Mouse (Mus musculus) CH12.LX (cell line): Measurements from ENCODE around the gene Ctnnbip1. TPM values are rescaled to one million over a fixed set of nuclear protein-coding genes. Genes with fewer than 3 reads are reported as not detected.

Experiments
- DNase-seq: peaks from one replicate; pipeline ENCODE4 v3.0.0-alpha.2; 2013; ENCODE audit errors: extremely low read depth
- H3K27ac ChIP-seq: 2 replicates; pipeline ENCODE4 v1.5.1; 2012; ENCODE audit warnings: low read depth, mild to moderate bottlenecking, control low read depth, moderate library complexity; ENCODE audit not compliant: insufficient read depth
- H3K27me3 ChIP-seq: replicated peaks from 2 replicates; pipeline ENCODE3; 2012; ENCODE audit warnings: inconsistent platforms
- H3K36me3 ChIP-seq, 2 experiments: replicated peaks in 1 of 2; 2 replicates each; pipeline versions ENCODE3 to v1.6.1; 2012; ENCODE audit warnings: inconsistent platforms in 1 of 2, low read length in 1 of 2, mild to moderate bottlenecking in 1 of 2, mixed read lengths in 1 of 2, moderate library complexity in 1 of 2; ENCODE audit not compliant: control insufficient read depth in 1 of 2, insufficient read depth in 1 of 2
- H3K4me1 ChIP-seq, 2 experiments: 2 replicates each; pipeline ENCODE4 v1.6.1; 2012; ENCODE audit warnings: inconsistent platforms in 1 of 2, moderate library complexity in 1 of 2; ENCODE audit not compliant: insufficient read depth in 2 of 2, control insufficient read depth in 1 of 2
- H3K4me2 ChIP-seq: 2 replicates; pipeline ENCODE4 v1.6.1; 2012; ENCODE audit warnings: low read depth, mild to moderate bottlenecking, control low read depth; ENCODE audit not compliant: poor library complexity, insufficient read depth, severe bottlenecking
- H3K4me3 ChIP-seq, 3 experiments: fragments of 150-350 bp in 1 of 3; sonication (generic) in 1 of 3; replicated peaks in 1 of 3; 2 replicates each; pipeline versions ENCODE3 to v1.5.1; 2011 to 2012; ENCODE audit warnings: low read depth in 2 of 3, low read length in 2 of 3, mild to moderate bottlenecking in 2 of 3, moderate library complexity in 2 of 3, control low read depth in 1 of 3, improper control_type of control experiment in 1 of 3, inconsistent platforms in 1 of 3, mixed read lengths in 1 of 3; ENCODE audit not compliant: poor library complexity in 1 of 3
- H3K79me2 ChIP-seq: replicated peaks from 2 replicates; pipeline ENCODE4 v1.6.1; 2012; ENCODE audit warnings: mild to moderate bottlenecking, moderate library complexity; ENCODE audit not compliant: control insufficient read depth, poor library complexity, insufficient read depth, severe bottlenecking; ENCODE audit errors: extremely low read depth
- H3K9ac ChIP-seq: 2 replicates; pipeline ENCODE4 v1.6.1; 2012; ENCODE audit warnings: low read depth, mild to moderate bottlenecking, control low read depth, moderate library complexity; ENCODE audit not compliant: insufficient read depth
- H3K9me3 ChIP-seq: replicated peaks from 2 replicates; pipeline ENCODE3; 2012; ENCODE audit warnings: low read length, inconsistent platforms, mixed read lengths
- BHLHE40 ChIP-seq: IDR thresholded peaks from 2 replicates; pipeline ENCODE4 v1.6.1; 2011; ENCODE audit warnings: mild to moderate bottlenecking, low read depth, low read length, improper control_type of control experiment
- CHD1 ChIP-seq: IDR thresholded peaks from 2 replicates; pipeline ENCODE4 v1.6.1; 2012; ENCODE audit warnings: low read depth, low read length, improper control_type of control experiment, inconsistent platforms
- CHD2 ChIP-seq: IDR thresholded peaks from 2 replicates; pipeline ENCODE4 v1.6.1; 2011; ENCODE audit warnings: low read length, improper control_type of control experiment
- E2F4 ChIP-seq: IDR thresholded peaks from 2 replicates; pipeline ENCODE4 v1.6.1; 2011; ENCODE audit warnings: low read depth, low read length, improper control_type of control experiment; ENCODE audit not compliant: insufficient replicate concordance
- ELF1 ChIP-seq: IDR thresholded peaks from 2 replicates; pipeline ENCODE4 v1.6.1; 2014; ENCODE audit warnings: low read depth, mild to moderate bottlenecking, inconsistent platforms, low read length, improper control_type of control experiment
- EP300 ChIP-seq: IDR thresholded peaks from 2 replicates; pipeline ENCODE4 v1.6.1; 2011; ENCODE audit warnings: low read length, improper control_type of control experiment
- ETS1 ChIP-seq: conservative IDR thresholded peaks from 2 replicates; pipeline ENCODE4 v1.6.1; 2012; ENCODE audit warnings: low read depth, mild to moderate bottlenecking, inconsistent platforms, low read length, improper control_type of control experiment, moderate library complexity
- HCFC1 ChIP-seq: IDR thresholded peaks from 2 replicates; pipeline ENCODE4 v1.6.1; 2012; ENCODE audit warnings: low read depth, mild to moderate bottlenecking, inconsistent platforms, low read length, improper control_type of control experiment
- IRF4 ChIP-seq: IDR thresholded peaks from 2 replicates; pipeline ENCODE4 v1.6.1; 2014; ENCODE audit warnings: low read depth, mild to moderate bottlenecking, inconsistent platforms, low read length, improper control_type of control experiment
- JUN ChIP-seq: IDR thresholded peaks from 2 replicates; pipeline ENCODE4 v1.6.1; 2011; ENCODE audit warnings: low read depth, mild to moderate bottlenecking, low read length, improper control_type of control experiment, moderate library complexity; ENCODE audit not compliant: insufficient read depth
- KAT2A ChIP-seq: IDR thresholded peaks from 2 replicates; pipeline ENCODE4 v1.6.1; 2012; ENCODE audit warnings: low read length, improper control_type of control experiment, inconsistent platforms; ENCODE audit not compliant: insufficient replicate concordance
- MAX ChIP-seq: IDR thresholded peaks from 2 replicates; pipeline ENCODE4 v1.6.1; 2011; ENCODE audit warnings: low read length, improper control_type of control experiment
- MAZ ChIP-seq: IDR thresholded peaks from 2 replicates; pipeline ENCODE4 v1.6.1; 2012; ENCODE audit warnings: low read depth, mild to moderate bottlenecking, inconsistent platforms, low read length, improper control_type of control experiment, moderate library complexity
- MXI1 ChIP-seq: IDR thresholded peaks from 2 replicates; pipeline ENCODE4 v1.6.1; 2011; ENCODE audit warnings: mild to moderate bottlenecking, low read depth, low read length, improper control_type of control experiment
- MYC ChIP-seq: IDR thresholded peaks from 2 replicates; pipeline ENCODE4 v1.6.1; 2011; ENCODE audit warnings: low read depth, mild to moderate bottlenecking, improper control_type of control experiment, low read length
- NELFE ChIP-seq: IDR thresholded peaks from 2 replicates; pipeline ENCODE4 v1.6.1; 2011; ENCODE audit warnings: low read depth, low read length, improper control_type of control experiment
- NRF1 ChIP-seq: IDR thresholded peaks from 2 replicates; pipeline ENCODE4 v1.6.1; 2014; ENCODE audit warnings: low read depth, mild to moderate bottlenecking, inconsistent platforms, low read length, improper control_type of control experiment, moderate library complexity
- PAX5 ChIP-seq: IDR thresholded peaks from 2 replicates; pipeline ENCODE4 v1.6.1; 2012; ENCODE audit warnings: low read length, inconsistent platforms, mixed read lengths
- POLR2A ChIP-seq: IDR thresholded peaks from 2 replicates; pipeline ENCODE4 v1.6.1; 2011; ENCODE audit warnings: low read depth, mild to moderate bottlenecking, improper control_type of control experiment, low read length
- POLR2AphosphoS2 ChIP-seq: IDR thresholded peaks from 2 replicates; pipeline ENCODE4 v1.6.1; 2011; ENCODE audit warnings: low read depth, low read length, improper control_type of control experiment
- RCOR1 ChIP-seq: conservative IDR thresholded peaks from 2 replicates; pipeline ENCODE4 v1.6.1; 2012; ENCODE audit warnings: low read depth, mild to moderate bottlenecking, inconsistent platforms, low read length, improper control_type of control experiment
- SIN3A ChIP-seq: IDR thresholded peaks from 2 replicates; pipeline ENCODE4 v1.6.1; 2012; ENCODE audit warnings: low read length, improper control_type of control experiment, inconsistent platforms
- SMC3 ChIP-seq: IDR thresholded peaks from 2 replicates; pipeline ENCODE4 v1.6.1; 2011; ENCODE audit warnings: low read depth, low read length, improper control_type of control experiment
- TCF12 ChIP-seq: IDR thresholded peaks from 2 replicates; pipeline ENCODE4 v1.6.1; 2014; ENCODE audit warnings: low read depth, mild to moderate bottlenecking, inconsistent platforms, low read length, improper control_type of control experiment
- UBTF ChIP-seq: IDR thresholded peaks from 2 replicates; pipeline ENCODE4 v1.6.1; 2012; ENCODE audit warnings: low read depth, mild to moderate bottlenecking, inconsistent platforms, low read length, improper control_type of control experiment, moderate library complexity
- USF2 ChIP-seq: conservative IDR thresholded peaks from 2 replicates; pipeline ENCODE4 v1.6.1; 2011; ENCODE audit warnings: low read depth, low read length, improper control_type of control experiment
- ZKSCAN1 ChIP-seq: IDR thresholded peaks from 2 replicates; pipeline ENCODE4 v1.6.1; 2012; ENCODE audit warnings: low read depth, inconsistent platforms, low read length, improper control_type of control experiment, borderline replicate concordance
- ZMIZ1 ChIP-seq: IDR thresholded peaks from 2 replicates; pipeline ENCODE4 v1.6.1; 2012; ENCODE audit warnings: low read depth, mild to moderate bottlenecking, inconsistent platforms, low read length, improper control_type of control experiment
- ZNF384 ChIP-seq: IDR thresholded peaks from 2 replicates; pipeline ENCODE4 v1.6.1; 2012; ENCODE audit warnings: low read depth, low read length, improper control_type of control experiment, inconsistent platforms
- dilution Hi-C: fragments of 300-500 bp; cut with MboI; formaldehyde crosslinking; loops from 2 replicates; pipeline ENCODE4 v1.14.3; 2020; ENCODE audit warnings: low sequenced_read_pairs; ENCODE audit not compliant: extremely low pct_unique_long_range_greater_than_20kb, extremely low pct_ligation_motif_present
- in situ Hi-C: fragments of 300-500 bp; cut with MboI; formaldehyde crosslinking; loops from 3 replicates; pipeline ENCODE4 v1.14.3; 2019; ENCODE audit warnings: low sequenced_read_pairs, low pct_ligation_motif_present, low pct_unique_long_range_greater_than_20kb, mixed read lengths
- polyA plus RNA-seq: library from polyadenylated mRNA; unstranded; fragments of >175 nt; gene quantifications from 2 replicates; pipeline ENCODE4 v1.2.1, GENCODE M21; 2012; ENCODE audit warnings: low read depth; ENCODE audit not compliant: insufficient read length
- total RNA-seq, 2 experiments: library from RNA; depleted of rRNA; stranded (reverse); fragments of 300-350 nt in 1 of 2; fragments of >200 nt in 1 of 2; gene quantifications; 2 replicates each; pipeline ENCODE4 v1.2.3; 2012 to 2014

Ctnnbip1 gene
- total and polyA plus RNA-seq, 3 experiments = 4.5 to 5.9 (median 5.7) TPM

DNA sequence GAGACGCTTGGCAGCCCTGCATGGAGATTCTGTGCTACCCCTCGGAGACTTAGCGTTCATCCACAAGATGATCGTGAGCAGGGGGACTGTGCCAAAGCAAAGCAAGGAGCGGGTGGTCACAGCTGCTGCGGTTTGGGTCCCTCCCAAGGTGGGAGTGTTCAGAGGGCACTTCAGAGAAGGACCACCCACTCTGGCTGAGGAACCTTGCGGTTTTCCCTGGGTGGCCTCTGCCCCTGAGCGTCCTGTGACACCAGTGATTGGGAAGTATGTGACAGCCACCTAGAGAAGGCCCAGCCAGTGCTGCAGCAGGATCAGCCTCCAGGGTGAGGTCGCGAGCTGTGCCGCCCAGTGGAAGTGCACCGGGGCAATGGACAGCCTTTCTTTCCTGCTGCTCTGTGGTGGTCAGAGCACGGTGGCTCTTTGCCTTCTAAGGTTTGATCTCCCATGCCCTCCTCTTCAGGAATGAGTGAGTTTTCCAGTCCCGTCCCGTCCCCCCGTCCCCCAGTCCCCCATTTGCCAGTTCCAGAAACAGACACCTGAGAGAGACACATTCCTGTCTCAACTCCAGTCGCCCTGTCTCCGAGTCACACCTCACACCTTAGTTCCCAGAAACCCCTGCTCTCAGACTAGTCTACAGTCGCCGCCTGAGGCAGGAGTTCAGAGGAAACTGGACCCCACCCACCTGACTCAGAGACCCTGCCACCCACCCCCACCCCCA lies 89.7 kb downstream of the Ctnnbip1 start:
- Histone ChIP-seq H3K27me3 (no peaks in the 10 kb centered on the region), H3K4me1 (peaks cover 0 to 2% of the 10 kb centered on the region in 2 experiments; a peak in 1 of 4 replicates), H3K4me2 (no peak overlapping the region), H3K4me3 (no peak overlapping the region), H3K36me3 (peaks cover 0 to 22% of the 10 kb centered on the region in 2 experiments), H3K27ac (no peak overlapping the region), H3K9me3 (no peaks in the 10 kb centered on the region), H3K9ac (no peak overlapping the region)
- dilution Hi-C loops = no loop called here
- DNase-seq = no peak
- TF ChIP-seq MYC (no peak), POLR2A (no peak), BHLHE40 (no peak), NRF1 (no peak), NELFE (no peak), ZKSCAN1 (no peak), TCF12 (no peak), E2F4 (no peak), ELF1 (no peak), KAT2A (no peak), MXI1 (no peak), PAX5 (no peak), POLR2AphosphoS2 (no peak), UBTF (no peak), ZNF384 (no peak)
- TF ChIP-seq, all 38 proteins: peak for 0
- in situ Hi-C loops = loop anchor here (5.0 kb wide), 1 partner anchor 60 kb away; no protein-coding TSS in a partner anchor
- H3K79me2 ChIP-seq = 0 out of 2 replicates have a peak, but pooled peaks cover 3% of the 10 kb centered on the region

DNA sequence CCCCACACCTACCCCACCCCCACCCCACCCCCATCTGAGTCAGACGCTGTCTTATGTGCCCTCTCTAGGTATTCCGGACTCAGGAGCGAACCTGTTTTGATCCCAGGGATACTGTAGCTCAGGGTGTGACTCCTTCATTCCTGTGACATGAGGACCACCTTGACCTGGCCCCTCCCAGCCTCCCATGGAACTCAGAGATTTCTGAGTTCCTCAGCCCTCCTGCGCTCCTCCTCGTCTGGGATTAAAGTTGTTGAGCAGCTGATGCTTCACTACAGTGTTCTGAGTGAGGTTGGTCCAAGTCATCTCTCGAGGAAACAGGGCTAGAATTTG lies 90.2 kb downstream of the Ctnnbip1 start:
- Histone ChIP-seq H3K4me1 (no peaks in the 10 kb centered on the region), H3K36me3 (peaks cover 0 to 21% of the 10 kb centered on the region in 2 experiments), H3K4me2 (no peak overlapping the region), H3K4me3 (no peak overlapping the region), H3K9me3 (no peaks in the 10 kb centered on the region), H3K9ac (no peak overlapping the region), H3K79me2 (0 out of 2 replicates have a peak, but pooled peaks cover 3% of the 10 kb centered on the region), H3K27ac (no peak overlapping the region), H3K27me3 (no peaks in the 10 kb centered on the region)
- dilution Hi-C loops = no loop called here
- TF ChIP-seq KAT2A (no peak), BHLHE40 (no peak), CHD2 (no peak), ZMIZ1 (no peak), RCOR1 (no peak), USF2 (no peak), ZKSCAN1 (no peak), MAZ (no peak), IRF4 (no peak), HCFC1 (no peak), NELFE (no peak), SMC3 (no peak), ETS1 (no peak), SIN3A (no peak), MAX (no peak), NRF1 (no peak), JUN (no peak), ZNF384 (no peak), CHD1 (no peak), EP300 (no peak)
- DNase-seq = no peak
- in situ Hi-C loops = loop anchor here (5.0 kb wide), 1 partner anchor 61 kb away; no protein-coding TSS in a partner anchor
